Mouse (Mus musculus): ENCODE results near the gene Olfr97. TPM values are rescaled to one million over a fixed set of nuclear protein-coding genes. Genes with fewer than 3 reads are reported as not detected.

Gene Olfr97
- polyA plus RNA-seq, 1 experiment from 2014 or later = not detected

DNA sequence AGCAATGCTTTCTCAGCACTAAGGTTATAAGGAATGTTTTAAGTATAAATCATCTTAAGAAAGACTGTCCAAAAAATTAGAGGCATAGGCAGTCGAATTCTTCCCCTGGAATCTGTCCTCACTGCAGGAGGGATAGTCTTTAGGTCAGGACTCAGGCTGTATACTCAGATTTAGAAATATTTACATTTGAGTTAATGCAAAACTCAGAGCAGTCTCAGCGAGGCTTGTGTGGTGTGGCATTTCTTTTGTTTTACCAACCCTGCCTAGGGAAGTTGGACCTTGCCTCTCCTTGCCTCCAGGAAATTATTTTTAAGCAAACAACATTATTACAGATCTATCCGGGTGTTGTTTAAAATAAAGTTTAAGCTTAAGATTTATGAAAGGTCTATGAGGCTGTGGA is 5.1 kb upstream of the Olfr97 start:
- no peak overlapping the region for H3K4me3 ChIP-seq (replicated peaks)
- H3K9ac ChIP-seq = no peak overlapping the region
- ATAC-seq (ENCODE audit: insufficient read depth) = peak; percentile 52; the same call in 1 of the 2 replicates
- no peaks in the 10 kb centered on the region for H3K4me1 ChIP-seq (replicated peaks)
- no peak overlapping the region for H3K4me2 ChIP-seq
- no peaks in the 10 kb centered on the region for H3K27me3 ChIP-seq
- H3K36me3 ChIP-seq (replicated peaks) = no peaks in the 10 kb centered on the region
- 24% methylated on average over 3 of the region's 3 CpGs for WGBS (ENCODE audit: insufficient replicate concordance)
- H3K27ac ChIP-seq (replicated peaks) = no peak overlapping the region
- no peaks in the 10 kb centered on the region for H3K9me3 ChIP-seq (replicated peaks)

- no peak overlapping the region for H3K4me2 ChIP-seq
- WGBS (ENCODE audit: insufficient replicate concordance) = 11% methylated on average over 1 of the region's 1 CpGs
- H3K36me3 ChIP-seq (replicated peaks) = no peaks in the 10 kb centered on the region
- H3K9me3 ChIP-seq (replicated peaks) = no peaks in the 10 kb centered on the region
- H3K4me1 ChIP-seq (replicated peaks) = no peaks in the 10 kb centered on the region
- H3K27me3 ChIP-seq = no peaks in the 10 kb centered on the region
- no peak overlapping the region for H3K4me3 ChIP-seq (replicated peaks)
- no peak for ATAC-seq (ENCODE audit: insufficient read depth)
- H3K27ac ChIP-seq (replicated peaks) = no peak overlapping the region
- H3K9ac ChIP-seq = no peak overlapping the region
These were observed 15.3 kb downstream of the Olfr97 start for GRCm38 (mm10) chr17:37221879-37222278.

DNA sequence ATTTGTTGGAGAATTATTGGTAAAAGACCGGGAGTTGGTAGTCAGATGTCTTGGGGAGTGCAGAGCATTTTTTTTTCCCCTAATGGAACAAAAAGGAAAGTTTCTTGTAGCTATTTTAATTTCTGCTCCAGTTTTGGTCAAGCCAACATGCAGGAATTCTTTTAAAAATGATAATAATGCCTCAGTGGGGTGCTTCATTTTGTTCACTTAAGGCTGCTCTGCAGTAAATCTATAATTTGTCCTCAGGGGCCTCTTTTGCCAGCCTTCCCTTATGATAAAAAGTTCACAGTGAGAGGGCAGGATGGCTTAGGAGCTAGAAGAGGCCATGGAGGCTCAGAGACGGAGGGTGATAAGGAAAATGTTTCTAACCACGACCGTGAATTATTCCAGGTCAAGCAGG is 17.3 kb downstream of the Olfr97 start, which contains the start of gene Olfr96:
Olfr96 (plus strand) TSS at position 301 of the 400 bp plus-strand sequence.
- no peak within 1 kb of the TSS for H3K4me2 ChIP-seq
- no peak for ATAC-seq (ENCODE audit: insufficient read depth)
- no peak within 1 kb of the TSS for H3K9ac ChIP-seq
- no peaks in the 10 kb centered on the region for H3K36me3 ChIP-seq (replicated peaks)
- H3K4me1 ChIP-seq (replicated peaks) = no peaks in the 10 kb centered on the region
- WGBS (ENCODE audit: insufficient replicate concordance) = 32% methylated on average over 4 of the region's 4 CpGs
- no peaks in the 10 kb centered on the region for H3K27me3 ChIP-seq
- no peak within 1 kb of the TSS for H3K27ac ChIP-seq (replicated peaks)
- no peaks in the 10 kb centered on the region for H3K9me3 ChIP-seq (replicated peaks)
- no peak within 1 kb of the TSS for H3K4me3 ChIP-seq (replicated peaks)

- Histone ChIP-seq H3K36me3 (replicated peaks) (no peaks in the 10 kb centered on the region), H3K4me3 (replicated peaks) (no peak overlapping the region), H3K4me2 (no peak overlapping the region), H3K27me3 (no peaks in the 10 kb centered on the region), H3K27ac (replicated peaks) (no peak overlapping the region), H3K9ac (no peak overlapping the region), H3K4me1 (replicated peaks) (no peaks in the 10 kb centered on the region), H3K9me3 (replicated peaks) (no peaks in the 10 kb centered on the region)
- no peak for ATAC-seq (ENCODE audit: insufficient read depth)
- 60% methylated on average over 3 of the region's 3 CpGs for WGBS (ENCODE audit: insufficient replicate concordance)
These were observed 18.6 kb downstream of the Olfr97 start for GRCm38 (mm10) chr17:37218486-37218885.

GRCm38 (mm10) chr17:37213018-37213417 is 24.1 kb downstream of the Olfr97 start, which contains the start of gene Olfr95:
Gene Olfr95, minus strand, starts transcription at chr17:37213118.
- no peaks in the 10 kb centered on the region for H3K4me1 ChIP-seq (replicated peaks)
- H3K4me2 ChIP-seq = no peak within 1 kb of the TSS
- peaks cover 15% of the 10 kb centered on the region for H3K27me3 ChIP-seq
- ATAC-seq (ENCODE audit: insufficient read depth) = no peak
- WGBS (ENCODE audit: insufficient replicate concordance) = 37% methylated on average over 3 of the region's 3 CpGs
- H3K27ac ChIP-seq (replicated peaks) = no peak within 1 kb of the TSS
- H3K36me3 ChIP-seq (replicated peaks) = no peaks in the 10 kb centered on the region
- no peak within 1 kb of the TSS for H3K4me3 ChIP-seq (replicated peaks)
- H3K9me3 ChIP-seq (replicated peaks) = no peaks in the 10 kb centered on the region
- no peak within 1 kb of the TSS for H3K9ac ChIP-seq

- Histone ChIP-seq H3K4me3 (replicated peaks) (no peak overlapping the region), H3K36me3 (replicated peaks) (no peaks in the 10 kb centered on the region), H3K4me2 (no peak overlapping the region), H3K27ac (replicated peaks) (no peak overlapping the region), H3K4me1 (replicated peaks) (no peaks in the 10 kb centered on the region), H3K27me3 (peaks cover 15% of the 10 kb centered on the region), H3K9ac (no peak overlapping the region), H3K9me3 (replicated peaks) (no peaks in the 10 kb centered on the region)
- WGBS (ENCODE audit: insufficient replicate concordance) = 15% methylated on average over 40 of the region's 40 CpGs
- ATAC-seq (ENCODE audit: insufficient read depth) = no peak
These were observed 26.0 kb downstream of the Olfr97 start for GRCm38 (mm10) chr17:37210884-37211768.

- ATAC-seq (ENCODE audit: insufficient read depth) = no peak
- H3K4me3 ChIP-seq (replicated peaks) = no peak overlapping the region
- H3K4me2 ChIP-seq = no peak overlapping the region
- H3K9me3 ChIP-seq (replicated peaks) = no peaks in the 10 kb centered on the region
- peaks cover under 1% of the 10 kb centered on the region; the same call in 1 of the 2 replicates for H3K27me3 ChIP-seq
- no peak overlapping the region for H3K27ac ChIP-seq (replicated peaks)
- H3K4me1 ChIP-seq (replicated peaks) = no peaks in the 10 kb centered on the region
- 26% methylated on average over 3 of the region's 3 CpGs for WGBS (ENCODE audit: insufficient replicate concordance)
- H3K9ac ChIP-seq = no peak overlapping the region
- H3K36me3 ChIP-seq (replicated peaks) = no peaks in the 10 kb centered on the region
These were observed 33.3 kb downstream of the Olfr97 start for GRCm38 (mm10) chr17:37203917-37204236.

DNA sequence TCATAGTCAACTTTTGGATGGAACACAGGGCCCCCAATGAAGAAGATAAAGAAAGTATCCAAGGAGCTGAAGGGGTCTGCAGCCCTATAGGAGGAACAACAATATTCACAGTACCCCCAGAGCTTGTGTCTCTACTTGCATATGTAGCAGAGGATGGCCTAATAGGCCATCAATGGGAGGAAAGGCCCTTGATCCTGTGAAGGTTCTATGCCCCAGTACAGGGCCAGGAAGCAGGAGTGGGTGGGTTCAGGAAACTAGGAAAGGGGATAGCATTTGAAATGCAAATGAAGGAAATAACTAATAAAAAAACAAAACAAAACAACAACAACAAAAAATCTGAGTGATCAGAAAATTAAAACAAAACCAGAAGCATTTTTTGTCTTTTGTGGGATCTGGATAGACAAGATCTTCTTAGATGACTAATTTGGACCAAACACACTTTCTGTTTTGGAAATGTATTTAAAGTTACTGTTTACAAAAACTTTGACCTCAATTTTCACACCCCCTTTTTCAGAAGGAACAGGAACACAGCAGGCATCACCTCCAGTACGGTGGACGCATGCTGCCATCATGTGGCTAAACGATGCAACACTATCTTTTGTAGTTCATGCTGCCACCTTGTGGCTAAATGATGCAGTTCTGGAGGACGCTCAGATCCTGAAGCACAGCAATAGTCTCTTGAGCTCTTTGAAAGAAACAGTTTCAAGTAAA is 33.8 kb downstream of the Olfr97 start:
- H3K4me1 ChIP-seq (replicated peaks) = no peaks in the 10 kb centered on the region
- no peak for ATAC-seq (ENCODE audit: insufficient read depth)
- WGBS (ENCODE audit: insufficient replicate concordance) = under 1% methylated on average over 4 of the region's 4 CpGs

DNA sequence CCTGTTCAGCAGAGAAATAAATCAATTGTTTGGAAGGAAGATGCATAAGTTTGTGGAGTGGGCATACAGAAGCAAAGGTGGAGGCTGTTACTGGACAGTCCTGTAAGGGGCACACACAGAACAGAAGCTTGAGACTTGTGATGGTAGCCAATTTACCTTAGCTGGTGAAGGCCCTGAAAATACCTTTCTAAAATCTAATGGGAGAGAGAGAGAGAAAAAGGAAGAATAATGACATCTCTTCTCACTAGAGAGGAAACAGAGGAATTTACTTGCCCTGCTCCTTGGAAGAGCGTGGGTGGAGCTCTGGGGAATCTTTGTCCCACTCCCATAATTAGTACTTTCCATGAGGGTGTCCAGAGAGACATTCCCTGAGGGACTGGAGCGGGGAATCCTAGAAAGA is 36.2 kb downstream of the Olfr97 start, which contains the start of gene Olfr94:
Olfr94 (minus strand) TSS at position 101 of the 400 bp plus-strand sequence.
- Histone ChIP-seq H3K27me3 (peaks cover 30% of the 10 kb centered on the region), H3K9me3 (replicated peaks) (no peaks in the 10 kb centered on the region), H3K9ac (no peak within 1 kb of the TSS), H3K27ac (replicated peaks) (no peak within 1 kb of the TSS), H3K36me3 (replicated peaks) (no peaks in the 10 kb centered on the region), H3K4me2 (no peak within 1 kb of the TSS), H3K4me1 (replicated peaks) (no peaks in the 10 kb centered on the region), H3K4me3 (replicated peaks) (no peak within 1 kb of the TSS)
- 65% methylated on average over 2 of the region's 2 CpGs for WGBS (ENCODE audit: insufficient replicate concordance)
- ATAC-seq (ENCODE audit: insufficient read depth) = no peak

More for the DNA sequence above, 33.8 kb downstream of the Olfr97 start:
- H3K27ac ChIP-seq (replicated peaks) = no peak overlapping the region
- H3K36me3 ChIP-seq (replicated peaks) = no peaks in the 10 kb centered on the region
- H3K4me3 ChIP-seq (replicated peaks) = no peak overlapping the region
- peaks cover 6% of the 10 kb centered on the region for H3K27me3 ChIP-seq
- no peak overlapping the region for H3K4me2 ChIP-seq
- no peaks in the 10 kb centered on the region for H3K9me3 ChIP-seq (replicated peaks)
- no peak overlapping the region for H3K9ac ChIP-seq

GRCm38 (mm10) chr17:37196845-37197724 is 40.0 kb downstream of the Olfr97 start:
- WGBS (ENCODE audit: insufficient replicate concordance) = 2% methylated on average over 77 of the region's 77 CpGs
- H3K4me1 ChIP-seq (replicated peaks) = no peaks in the 10 kb centered on the region
- peaks cover 41% of the 10 kb centered on the region for H3K27me3 ChIP-seq
- H3K4me2 ChIP-seq = peak overlapping the region; percentile 51
- H3K9ac ChIP-seq = no peak overlapping the region
- no peaks in the 10 kb centered on the region for H3K36me3 ChIP-seq (replicated peaks)
- no peak for ATAC-seq (ENCODE audit: insufficient read depth)
- no peak overlapping the region for H3K27ac ChIP-seq (replicated peaks)
- H3K4me3 ChIP-seq (replicated peaks) = peak overlapping the region; percentile 22; the same call in 1 of the 2 replicates
- no peaks in the 10 kb centered on the region for H3K9me3 ChIP-seq (replicated peaks)
